Mouse (Mus musculus) hindbrain, embryonic 13.5 days (tissue): ENCODE measurements around the gene Socs4. TPM values are rescaled to one million over a fixed set of nuclear protein-coding genes. Genes with fewer than 3 reads are reported as not detected.

Experiments used
- ATAC-seq: fragments of 200-750 bp; cut with Nextera tagmentation; 2 replicates; pipeline ENCODE4 v1.8.0; 2017; ENCODE audit warnings: moderate TSS enrichment; ENCODE audit not compliant: low FRiP score
- H3K27ac ChIP-seq: fragments of 300-500 bp; sonication (generic); 2 replicates; pipeline ENCODE4 v1.5.1; 2015; ENCODE audit warnings: inconsistent platforms, mild to moderate bottlenecking, moderate library complexity
- H3K27me3 ChIP-seq: fragments of 300-500 bp; sonication (generic); 2 replicates; pipeline ENCODE4 v1.6.1; 2015; ENCODE audit warnings: mild to moderate bottlenecking, inconsistent platforms
- H3K36me3 ChIP-seq: fragments of 300-500 bp; sonication (generic); 2 replicates; pipeline ENCODE4 v1.6.1; 2015; ENCODE audit warnings: mild to moderate bottlenecking, inconsistent platforms
- H3K4me1 ChIP-seq: fragments of 300-500 bp; sonication (generic); replicated peaks from 2 replicates; pipeline ENCODE4 v1.6.1; 2015; ENCODE audit warnings: inconsistent platforms
- H3K4me2 ChIP-seq: fragments of 300-500 bp; sonication (generic); 2 replicates; pipeline ENCODE4 v1.6.1; 2015; ENCODE audit warnings: inconsistent platforms, mild to moderate bottlenecking, moderate library complexity
- H3K4me3 ChIP-seq: fragments of 300-500 bp; sonication (generic); 2 replicates; pipeline ENCODE4 v1.5.1; 2015; ENCODE audit warnings: mild to moderate bottlenecking, inconsistent platforms
- H3K9ac ChIP-seq: fragments of 300-500 bp; sonication (generic); 2 replicates; pipeline ENCODE4 v1.6.1; 2015; ENCODE audit warnings: mild to moderate bottlenecking, inconsistent platforms
- H3K9me3 ChIP-seq: fragments of 300-500 bp; sonication (generic); 2 replicates; pipeline ENCODE4 v1.6.1; 2016; ENCODE audit warnings: inconsistent platforms
- WGBS: fragments of 180-500 bp; shearing (Covaris S2); methylation state at CpG from one replicate; pipeline ENCODE4 v1.1.7; 2015; 5-methylcytosine and 5-hydroxymethylcytosine counted together
- polyA plus RNA-seq: library from polyadenylated mRNA; unstranded; fragments of >200 nt; fragmentation: Nextera tagmentation; extraction: Ambion mirVana; gene quantifications from 2 replicates; pipeline ENCODE4 v1.2.1, GENCODE M21; 2015

Socs4 gene
- polyA plus RNA-seq: 3.2 and 3.3 TPM in 2 replicates

DNA sequence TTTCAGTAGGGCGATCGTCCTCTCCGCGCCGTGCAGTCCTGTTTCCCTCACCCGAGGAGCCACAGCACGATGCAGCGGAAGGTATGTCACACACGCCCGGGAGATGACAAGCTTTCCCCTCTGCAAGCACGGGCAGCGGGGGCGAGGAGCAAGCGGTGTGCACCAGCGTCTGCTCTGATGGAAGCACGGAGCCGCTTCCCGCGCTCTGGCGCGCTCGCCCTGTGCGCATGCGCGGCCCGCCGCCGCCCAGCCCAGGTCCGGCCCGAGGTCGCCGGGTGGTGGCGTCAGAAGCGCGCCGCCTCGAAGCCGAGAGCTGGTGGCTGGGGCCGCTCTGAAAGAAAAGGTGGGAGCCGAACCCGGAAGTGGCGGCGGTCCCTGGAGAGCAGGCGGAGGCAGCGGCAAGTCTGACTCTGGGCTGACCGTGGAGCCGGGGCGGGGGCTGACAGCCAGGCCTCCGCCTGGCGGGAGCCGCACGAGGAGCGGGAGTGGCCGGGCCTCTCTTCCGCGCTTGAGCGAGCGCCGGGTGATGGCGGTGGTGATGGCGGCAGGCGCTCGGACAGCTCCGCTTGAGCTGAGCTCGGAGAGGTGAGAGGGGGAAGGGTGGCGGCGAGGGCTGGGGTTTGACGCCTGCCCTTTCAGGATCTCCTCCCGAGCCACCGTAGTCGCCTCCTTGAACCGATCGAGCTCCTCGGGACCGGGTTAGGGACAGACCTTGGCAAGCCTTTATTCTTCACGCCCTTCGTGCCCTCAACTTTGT is at the start of gene Socs4, which contains the start of gene Wdhd1:
Gene Socs4, plus strand, starts transcription at position 295 of the 757 bp plus-strand sequence.
Gene Wdhd1, minus strand, starts transcription at position 221 of the 757 bp plus-strand sequence.
- peak; percentile 99 for ATAC-seq
- Histone ChIP-seq H3K36me3 (peaks cover 4% of the 10 kb centered on the region), H3K4me2 (peak within 1 kb of the TSS; percentile 72), H3K4me1 (peaks cover 22% of the 10 kb centered on the region), H3K27me3 (no peaks in the 10 kb centered on the region), H3K27ac (peak within 1 kb of the TSS; percentile 95), H3K4me3 (peak within 1 kb of the TSS; percentile 67), H3K9ac (peak within 1 kb of the TSS; percentile 81), H3K9me3 (no peaks in the 10 kb centered on the region)
- under 1% methylated on average over 70 of the region's 77 CpGs for WGBS

DNA sequence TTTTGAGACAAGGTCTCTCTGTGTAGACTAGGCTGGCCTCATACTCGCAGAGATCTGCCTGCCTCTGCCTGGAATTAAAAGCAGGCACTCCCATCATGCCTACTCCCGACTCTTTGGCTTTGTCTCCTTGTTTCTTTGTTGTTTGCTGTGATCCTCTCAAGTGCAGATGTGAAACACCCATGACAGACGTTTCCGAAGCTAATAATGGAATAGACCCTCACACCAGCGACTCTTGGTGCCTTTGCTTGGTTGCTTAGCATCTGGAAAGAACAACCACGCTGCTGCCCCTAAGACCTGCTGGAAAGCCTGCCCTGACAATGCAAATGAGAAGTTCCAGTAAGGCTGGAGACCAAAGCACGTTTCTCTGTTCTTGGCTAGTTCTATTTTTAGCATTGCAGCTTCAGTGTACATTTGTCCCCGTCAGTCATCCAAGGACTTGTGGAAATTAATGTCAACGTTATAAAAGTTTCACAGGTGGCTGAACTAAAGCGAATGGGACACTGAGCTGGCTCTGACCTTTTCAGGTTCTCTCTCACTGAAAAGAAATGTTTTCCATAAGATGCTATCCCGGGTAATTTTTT is 46.8 kb upstream of the Socs4 start:
- Histone ChIP-seq H3K4me1 (no peaks in the 10 kb centered on the region), H3K27me3 (no peaks in the 10 kb centered on the region), H3K9me3 (no peaks in the 10 kb centered on the region), H3K36me3 (no peaks in the 10 kb centered on the region), H3K27ac (no peak overlapping the region), H3K4me3 (no peak overlapping the region), H3K4me2 (no peak overlapping the region), H3K9ac (no peak overlapping the region)
- 83% methylated on average over 11 of the region's 11 CpGs for WGBS
- ATAC-seq: no peak

DNA sequence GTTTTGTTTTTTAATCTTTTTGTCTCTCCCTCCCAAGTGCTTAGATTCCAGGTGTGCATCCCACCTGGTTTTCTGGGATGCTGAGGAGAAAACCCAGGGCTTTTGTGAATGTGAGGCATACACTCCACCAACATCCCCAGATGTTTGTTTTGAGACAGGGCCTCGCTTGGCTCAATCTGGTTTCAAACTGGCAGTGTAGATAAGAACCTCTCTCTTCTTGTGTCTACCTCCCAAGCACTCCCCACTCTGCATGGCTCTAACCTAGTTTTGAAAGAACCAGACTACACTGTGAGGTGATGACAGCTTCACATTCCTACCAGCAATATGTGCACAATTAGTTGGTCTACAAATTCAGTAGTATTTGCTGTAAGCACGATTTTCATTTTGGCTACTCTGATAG is 43.1 kb upstream of the Socs4 start:
- H3K9me3 ChIP-seq: peaks cover 7% of the 10 kb centered on the region
- no peak overlapping the region for H3K4me3 ChIP-seq
- H3K27ac ChIP-seq: no peak overlapping the region
- no peak for ATAC-seq
- 74% methylated on average over 2 of the region's 2 CpGs for WGBS
- no peaks in the 10 kb centered on the region for H3K36me3 ChIP-seq
- H3K4me1 ChIP-seq: no peaks in the 10 kb centered on the region
- H3K9ac ChIP-seq: no peak overlapping the region
- no peak overlapping the region for H3K4me2 ChIP-seq
- H3K27me3 ChIP-seq: no peaks in the 10 kb centered on the region

DNA sequence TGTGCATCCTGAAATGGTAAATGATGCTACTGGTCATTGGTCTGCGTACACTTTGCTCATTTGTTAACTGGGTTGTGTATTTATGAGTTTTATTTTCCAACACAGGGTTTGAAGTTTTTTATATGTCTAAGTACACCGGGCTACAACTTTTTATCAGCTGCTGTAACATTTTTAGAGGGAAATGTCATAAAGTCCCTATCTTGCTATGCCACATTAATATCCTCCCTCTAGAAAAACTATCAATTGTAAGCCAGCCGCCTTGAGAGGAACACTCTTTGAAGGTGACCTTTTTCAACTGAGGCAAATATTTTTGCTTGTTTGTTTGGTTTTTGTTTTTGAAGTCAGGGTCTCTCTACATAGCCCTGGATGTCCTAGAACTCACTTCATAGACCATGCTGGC is 42.7 kb upstream of the Socs4 start:
- Histone ChIP-seq H3K36me3 (no peaks in the 10 kb centered on the region), H3K27ac (no peak overlapping the region), H3K4me3 (no peak overlapping the region), H3K9me3 (peaks cover 7% of the 10 kb centered on the region), H3K4me2 (no peak overlapping the region), H3K9ac (no peak overlapping the region), H3K4me1 (no peaks in the 10 kb centered on the region), H3K27me3 (no peaks in the 10 kb centered on the region)
- WGBS: 96% methylated on average over 3 of the region's 3 CpGs
- no peak for ATAC-seq

DNA sequence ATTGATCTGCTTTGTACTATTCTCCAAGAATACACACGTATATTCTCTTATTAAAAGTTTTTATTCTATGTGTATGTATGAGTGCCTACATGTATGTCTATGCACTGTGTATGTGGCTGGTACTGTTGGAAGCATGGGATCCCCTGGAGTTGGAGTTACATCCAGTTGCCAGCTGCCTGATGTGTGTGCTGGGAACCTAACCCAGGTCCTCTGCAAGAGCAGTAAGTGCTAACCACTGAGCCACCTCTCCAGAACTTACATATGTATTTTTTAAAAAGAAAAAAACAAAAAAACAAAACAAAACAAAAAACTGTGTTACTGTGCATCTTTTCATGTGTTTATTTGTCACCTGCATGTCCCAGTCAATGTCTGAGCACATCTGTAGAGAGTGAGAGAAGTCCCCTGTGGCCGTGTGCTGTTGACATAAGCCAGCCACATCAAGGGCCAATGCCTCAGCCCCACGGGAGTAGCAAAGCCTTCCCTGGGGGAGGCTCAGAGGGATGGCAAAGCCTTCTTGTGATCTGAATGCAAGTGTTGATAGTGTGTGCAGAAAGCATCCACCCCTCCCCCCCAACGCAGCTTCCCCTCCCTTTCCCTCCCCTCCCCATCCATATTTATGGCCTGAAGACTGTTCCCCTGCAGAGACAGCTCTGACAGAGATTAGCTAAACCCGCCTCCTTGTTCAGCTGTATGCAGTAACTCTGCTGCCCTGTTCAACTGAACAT is 42.0 kb upstream of the Socs4 start:
- Histone ChIP-seq H3K9ac (no peak overlapping the region), H3K27ac (no peak overlapping the region), H3K4me1 (no peaks in the 10 kb centered on the region), H3K36me3 (no peaks in the 10 kb centered on the region), H3K4me3 (no peak overlapping the region), H3K9me3 (peaks cover 7% of the 10 kb centered on the region), H3K4me2 (no peak overlapping the region), H3K27me3 (no peaks in the 10 kb centered on the region)
- no peak for ATAC-seq
- 75% methylated on average over 5 of the region's 5 CpGs for WGBS

DNA sequence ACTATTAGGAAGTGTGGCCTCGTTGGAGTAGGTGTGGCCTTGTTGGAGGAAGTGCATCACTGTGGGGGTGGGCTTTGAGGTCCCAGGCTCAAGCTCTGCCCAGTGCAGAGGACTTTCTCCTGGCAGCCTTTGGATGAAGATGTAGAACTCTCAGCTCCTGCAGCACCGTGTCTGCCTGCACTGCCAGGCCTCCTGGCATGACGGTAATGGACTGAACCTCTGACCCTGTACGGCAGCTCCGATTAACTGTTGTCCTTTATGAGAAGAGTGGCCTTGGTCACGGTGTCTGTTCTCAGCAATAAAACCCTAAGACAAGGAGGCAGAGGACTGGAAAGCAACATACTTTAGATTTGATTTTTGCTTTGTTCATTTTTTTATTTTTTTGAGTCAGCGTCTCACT is 40.2 kb upstream of the Socs4 start:
- H3K36me3 ChIP-seq: peaks cover 12% of the 10 kb centered on the region
- no peak for ATAC-seq
- H3K4me2 ChIP-seq: no peak overlapping the region
- H3K9me3 ChIP-seq: peaks cover 7% of the 10 kb centered on the region
- no peak overlapping the region for H3K9ac ChIP-seq
- WGBS: 92% methylated on average over 7 of the region's 7 CpGs
- H3K27ac ChIP-seq: no peak overlapping the region
- no peak overlapping the region for H3K4me3 ChIP-seq
- no peaks in the 10 kb centered on the region for H3K27me3 ChIP-seq
- H3K4me1 ChIP-seq: no peaks in the 10 kb centered on the region

DNA sequence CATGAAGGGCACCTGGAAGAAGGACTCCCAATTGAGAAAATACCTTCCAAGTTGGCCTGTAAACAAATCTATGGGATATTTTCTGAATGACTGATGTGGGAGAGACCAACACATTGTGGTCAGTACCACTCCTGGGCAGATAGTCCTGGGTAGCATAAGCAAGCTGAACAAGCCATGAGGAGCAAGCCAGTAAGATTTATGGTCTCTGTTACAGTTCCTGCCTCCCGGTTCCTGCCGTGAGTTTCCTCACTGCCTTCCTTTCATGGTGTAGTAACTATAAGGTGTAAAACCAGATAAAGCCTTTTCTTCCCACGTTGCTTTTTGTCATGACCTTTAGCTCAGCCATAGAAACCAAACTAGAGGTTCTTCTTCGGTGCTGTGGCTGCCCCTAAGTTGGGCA is 39.4 kb upstream of the Socs4 start:
- no peak for ATAC-seq
- Histone ChIP-seq H3K4me3 (no peak overlapping the region), H3K9ac (no peak overlapping the region), H3K4me1 (no peaks in the 10 kb centered on the region), H3K27ac (no peak overlapping the region), H3K9me3 (peaks cover 7% of the 10 kb centered on the region), H3K36me3 (peaks cover 18% of the 10 kb centered on the region), H3K4me2 (no peak overlapping the region), H3K27me3 (no peaks in the 10 kb centered on the region)
- WGBS: 88% methylated on average over 4 of the region's 4 CpGs

DNA sequence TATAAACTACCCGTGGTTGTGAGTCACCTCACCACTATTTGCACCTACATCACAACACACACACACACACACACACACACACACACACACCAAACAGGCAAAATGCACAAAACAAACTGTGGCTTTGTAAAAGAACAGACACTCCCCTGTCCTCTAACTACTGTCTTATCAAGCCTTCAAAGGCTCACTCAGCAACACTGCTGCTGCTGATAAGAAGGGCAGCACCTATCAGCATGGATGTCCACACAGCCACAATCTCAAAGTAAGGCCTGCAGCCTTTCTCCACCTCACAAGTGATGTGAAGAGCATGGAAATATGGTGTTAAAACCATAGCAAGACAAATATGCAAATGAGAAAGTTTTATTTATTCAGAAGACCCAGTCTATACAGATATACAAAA is 36.1 kb upstream of the Socs4 start:
- no peak for ATAC-seq
- H3K27ac ChIP-seq: no peak overlapping the region
- no peaks in the 10 kb centered on the region for H3K27me3 ChIP-seq
- WGBS: 88% methylated on average over 1 of the region's 1 CpGs
- no peak overlapping the region for H3K4me2 ChIP-seq
- H3K36me3 ChIP-seq: peaks cover 45% of the 10 kb centered on the region
- H3K9me3 ChIP-seq: peaks cover 7% of the 10 kb centered on the region
- H3K4me1 ChIP-seq: no peaks in the 10 kb centered on the region
- no peak overlapping the region for H3K9ac ChIP-seq
- no peak overlapping the region for H3K4me3 ChIP-seq

DNA sequence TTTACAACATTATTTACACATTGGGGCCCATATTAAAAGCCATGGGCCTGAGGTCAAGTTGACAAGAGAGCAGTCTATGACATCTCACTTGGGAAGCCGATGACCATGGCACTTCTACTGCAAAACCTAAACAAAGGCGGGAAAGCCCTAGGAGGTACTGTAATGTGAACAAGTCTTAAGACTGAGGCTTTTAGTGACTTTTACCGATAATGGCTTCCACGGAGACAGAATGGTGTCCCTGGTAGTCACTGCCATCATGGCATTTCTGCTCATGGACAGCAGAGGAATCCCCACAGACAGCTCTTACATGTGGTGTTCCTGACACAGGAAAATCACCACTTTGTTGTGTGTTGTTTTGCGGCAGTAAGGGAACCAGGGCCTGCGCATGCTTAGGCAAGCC is 35.7 kb upstream of the Socs4 start:
- H3K27ac ChIP-seq: no peak overlapping the region
- 95% methylated on average over 6 of the region's 6 CpGs for WGBS
- no peak for ATAC-seq

DNA sequence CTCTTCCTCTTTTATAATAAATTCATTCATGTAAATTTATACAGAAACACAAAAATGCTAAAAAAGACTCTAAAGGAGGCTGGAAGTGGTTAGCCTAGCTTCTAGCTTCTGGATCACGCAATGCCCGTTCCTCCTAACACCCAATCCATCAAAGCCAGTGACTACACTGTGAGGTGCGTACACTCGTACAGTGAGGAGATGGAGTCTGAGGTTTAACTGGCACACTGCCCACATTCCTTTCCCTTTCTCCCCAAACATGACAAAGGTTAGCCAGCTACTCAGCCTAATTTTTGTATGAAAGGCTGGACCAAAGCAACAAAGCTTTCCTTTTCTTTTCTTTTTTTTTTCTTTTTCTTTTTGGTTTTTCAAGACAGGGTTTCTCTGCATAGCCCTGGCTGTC is 34.0 kb upstream of the Socs4 start:
- Histone ChIP-seq H3K9me3 (no peaks in the 10 kb centered on the region), H3K4me2 (no peak overlapping the region), H3K27ac (no peak overlapping the region), H3K4me3 (no peak overlapping the region), H3K27me3 (no peaks in the 10 kb centered on the region), H3K4me1 (no peaks in the 10 kb centered on the region), H3K36me3 (peaks cover 65% of the 10 kb centered on the region), H3K9ac (no peak overlapping the region)
- ATAC-seq: no peak
- 74% methylated on average over 4 of the region's 4 CpGs for WGBS

More for the DNA sequence above, 35.7 kb upstream of the Socs4 start:
- no peak overlapping the region for H3K4me2 ChIP-seq
- H3K9me3 ChIP-seq: peaks cover 7% of the 10 kb centered on the region
- H3K9ac ChIP-seq: no peak overlapping the region
- H3K4me1 ChIP-seq: no peaks in the 10 kb centered on the region
- peaks cover 48% of the 10 kb centered on the region for H3K36me3 ChIP-seq
- H3K27me3 ChIP-seq: no peaks in the 10 kb centered on the region
- H3K4me3 ChIP-seq: no peak overlapping the region

DNA sequence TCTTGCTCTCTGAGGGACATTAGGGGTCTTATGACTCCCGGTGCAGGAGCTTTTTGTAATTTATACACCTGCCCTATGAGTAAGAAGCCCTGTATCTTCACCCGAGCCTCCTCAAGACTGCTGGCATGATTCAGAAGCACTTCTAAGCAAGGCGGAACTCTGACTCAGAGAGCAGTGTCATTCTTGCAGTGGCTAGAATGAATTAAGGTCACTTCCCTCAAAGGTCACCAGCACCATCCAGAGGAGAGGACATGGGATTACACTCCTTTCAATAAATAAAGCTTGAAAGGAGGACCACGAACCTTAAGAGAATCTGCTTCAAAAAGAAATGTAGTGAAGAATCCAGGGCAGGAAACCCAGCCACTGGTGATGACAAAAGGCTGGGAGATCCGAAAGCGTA is 26.9 kb upstream of the Socs4 start:
- no peak overlapping the region for H3K4me3 ChIP-seq
- no peak overlapping the region for H3K27ac ChIP-seq
- H3K9me3 ChIP-seq: no peaks in the 10 kb centered on the region
- H3K4me2 ChIP-seq: no peak overlapping the region
- WGBS: 92% methylated on average over 6 of the region's 6 CpGs
- no peak for ATAC-seq
- no peak overlapping the region for H3K9ac ChIP-seq
- H3K4me1 ChIP-seq: no peaks in the 10 kb centered on the region
- H3K36me3 ChIP-seq: peaks cover 52% of the 10 kb centered on the region
- no peaks in the 10 kb centered on the region for H3K27me3 ChIP-seq

DNA sequence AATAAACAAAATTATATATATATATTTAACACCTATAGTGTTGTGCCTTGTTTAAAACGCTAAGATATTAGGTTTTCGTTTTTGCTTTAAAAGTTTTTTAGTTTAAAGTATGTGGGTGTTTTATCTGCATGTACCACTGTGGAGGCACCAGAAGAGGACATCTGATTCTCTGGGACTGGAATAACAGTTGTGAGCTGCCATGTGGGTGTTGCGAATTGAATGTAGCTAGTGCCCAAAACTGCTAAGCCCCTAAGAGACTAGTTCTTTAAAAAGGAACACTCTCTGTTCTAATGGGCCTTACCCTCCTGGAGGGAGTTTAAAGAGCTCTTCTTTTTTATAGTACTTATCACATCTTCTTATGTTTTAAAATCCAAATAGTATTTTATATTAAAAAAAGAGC is 11.9 kb upstream of the Socs4 start:
- Histone ChIP-seq H3K4me1 (no peaks in the 10 kb centered on the region), H3K36me3 (peaks cover 57% of the 10 kb centered on the region), H3K4me2 (no peak overlapping the region), H3K27ac (no peak overlapping the region), H3K9ac (no peak overlapping the region), H3K9me3 (no peaks in the 10 kb centered on the region; the same call in 1 of the 2 replicates), H3K27me3 (no peaks in the 10 kb centered on the region), H3K4me3 (no peak overlapping the region)
- no peak for ATAC-seq
- 97% methylated on average over 3 of the region's 3 CpGs for WGBS
